Mouse (Mus musculus) megakaryocyte, adult 5-6 weeks (primary cell): ENCODE results near the gene Lrrc43. TPM values are rescaled to one million over a fixed set of nuclear protein-coding genes. Genes with fewer than 3 reads are reported as not detected.

Experiments
- ATAC-seq: 2 replicates; pipeline ENCODE4 v1.8.0; 2016; ENCODE audit warnings: mild to moderate bottlenecking, inconsistent platforms; ENCODE audit not compliant: poor library complexity, severe bottlenecking
- total RNA-seq, 2 experiments: library from RNA; stranded (forward) in 1 of 2; stranded (reverse) in 1 of 2; fragments of 153-499, 151-499 nt in 1 of 2; fragments of 221-1000, 200-1000 nt in 1 of 2; gene quantifications; 2 replicates each; pipeline versions ENCODE4 v1.2.3 to v1.2.4; 2015 to 2017

Gene Lrrc43
- total RNA-seq, 2 experiments from 2014 or later, result not detected

GRCm38 (mm10) chr5:123514871-123515270 lies 25.8 kb downstream of the Lrrc43 start:
- no peak for ATAC-seq

GRCm38 (mm10) chr5:123520666-123521065 lies 31.6 kb downstream of the Lrrc43 start:
- no peak for ATAC-seq

GRCm38 (mm10) chr5:123521621-123522020 lies 32.5 kb downstream of the Lrrc43 start:
- ATAC-seq, result no peak

GRCm38 (mm10) chr5:123522166-123522565 lies 33.1 kb downstream of the Lrrc43 start:
- no peak for ATAC-seq

GRCm38 (mm10) chr5:123523692-123524392 lies 34.7 kb downstream of the Lrrc43 start, which contains the start of gene Diablo:
Diablo (minus strand) TSS chr5:123524176.
- peak; percentile 99 for ATAC-seq

GRCm38 (mm10) chr5:123524393-123524750 lies 35.3 kb downstream of the Lrrc43 start:
- peak; percentile 70 for ATAC-seq

- ATAC-seq, result no peak
Measured at GRCm38 (mm10) chr5:123525281-123525680, 36.2 kb downstream of the Lrrc43 start, which contains the start of gene Gm49027. Gm49027 (minus strand) TSS chr5:123525488.

GRCm38 (mm10) chr5:123525916-123526495 lies 36.9 kb downstream of the Lrrc43 start:
- ATAC-seq, result no peak

- no peak for ATAC-seq
Measured at GRCm38 (mm10) chr5:123528641-123529040, 39.5 kb downstream of the Lrrc43 start.

- ATAC-seq, result no peak
Measured at GRCm38 (mm10) chr5:123530056-123530455, 41.0 kb downstream of the Lrrc43 start.

GRCm38 (mm10) chr5:123533801-123534200 lies 44.7 kb downstream of the Lrrc43 start:
- ATAC-seq, result no peak

- no peak for ATAC-seq
Measured at GRCm38 (mm10) chr5:123555693-123556092, 66.6 kb downstream of the Lrrc43 start.

- ATAC-seq, result no peak
Measured at GRCm38 (mm10) chr5:123556451-123556850, 67.3 kb downstream of the Lrrc43 start.

Other genes with a start within 250 kb of the Lrrc43 start
- gene Wdr66, start 237.2 kb upstream of the Lrrc43 start, total RNA-seq (2015), result 0.29 TPM in 1 of 2 replicates, not detected in the other
- not detected in 2 replicates for gene Wdr66, start 237.2 kb upstream of the Lrrc43 start, total RNA-seq (2017)
- gene Bcl7a, start 145.5 kb upstream of the Lrrc43 start, total RNA-seq (2015), result 3.8 and 4.0 TPM in 2 replicates
- gene Bcl7a, start 145.5 kb upstream of the Lrrc43 start, total RNA-seq (2017), result 3.8 and 4.7 TPM in 2 replicates
- gene Mlxip, start 94.5 kb upstream of the Lrrc43 start, total RNA-seq (2015), result 37.0 and 40.0 TPM in 2 replicates
- gene Mlxip, start 94.5 kb upstream of the Lrrc43 start, total RNA-seq (2017), result 11.7 and 15.9 TPM in 2 replicates
- not detected in 2 replicates for gene Il31, start 184 bp downstream of the Lrrc43 start, total RNA-seq (2015)
- not detected in 2 replicates for gene Il31, start 184 bp downstream of the Lrrc43 start, total RNA-seq (2017)
- not detected in 2 replicates for gene B3gnt4, start 21.2 kb downstream of the Lrrc43 start, total RNA-seq (2015)
- gene B3gnt4, start 21.2 kb downstream of the Lrrc43 start, total RNA-seq (2017), result not detected in 2 replicates
- gene Diablo, start 34.9 kb downstream of the Lrrc43 start, total RNA-seq (2015), result 18.1 and 19.6 TPM in 2 replicates
- gene Diablo, start 34.9 kb downstream of the Lrrc43 start, total RNA-seq (2017), result 28.3 and 31.8 TPM in 2 replicates
- 0.09 TPM in 1 of 2 replicates, not detected in the other for gene Gm49027, start 36.2 kb downstream of the Lrrc43 start, total RNA-seq (2015)
- gene Gm49027, start 36.2 kb downstream of the Lrrc43 start, total RNA-seq (2017), result not detected in 2 replicates
- gene Vps33a, start 83.7 kb downstream of the Lrrc43 start, total RNA-seq (2015), result 22.7 and 23.3 TPM in 2 replicates
- gene Vps33a, start 83.7 kb downstream of the Lrrc43 start, total RNA-seq (2017), result 29.5 and 35.5 TPM in 2 replicates
- gene Clip1, start 195.3 kb downstream of the Lrrc43 start, total RNA-seq (2015), result 45.5 and 46.9 TPM in 2 replicates
- gene Clip1, start 195.3 kb downstream of the Lrrc43 start, total RNA-seq (2017), result 96.0 and 126 TPM in 2 replicates
- gene Zcchc8, start 231.8 kb downstream of the Lrrc43 start, total RNA-seq (2015), result 43.9 and 65.3 TPM in 2 replicates
- gene Zcchc8, start 231.8 kb downstream of the Lrrc43 start, total RNA-seq (2017), result 122 and 197 TPM in 2 replicates